Mouse (Mus musculus) G1E (cell line): ENCODE measurements around the gene Rb1. TPM values are rescaled to one million over a fixed set of nuclear protein-coding genes. Genes with fewer than 3 reads are reported as not detected.

Experiments
- ATAC-seq: 2 replicates; pipeline ENCODE4 v1.8.0; 2016; ENCODE audit warnings: mild to moderate bottlenecking; ENCODE audit not compliant: insufficient number of reproducible peaks, poor library complexity, low FRiP score, severe bottlenecking; ENCODE audit errors: extremely low read depth
- DNase-seq: peaks from one replicate; pipeline ENCODE4 v3.0.0; 2012; ENCODE audit warnings: low spot score
- H3K27me3 ChIP-seq: 2 replicates; pipeline ENCODE4 v1.6.1; 2012; ENCODE audit warnings: mild to moderate bottlenecking, low read length, inconsistent platforms; ENCODE audit not compliant: insufficient read depth
- H3K36me3 ChIP-seq: replicated peaks from 2 replicates; pipeline ENCODE3; 2012; ENCODE audit warnings: mild to moderate bottlenecking, inconsistent platforms
- H3K4me1 ChIP-seq: 2 replicates; pipeline ENCODE4 v1.6.1; 2012; ENCODE audit warnings: low read depth, low read length, inconsistent platforms, mixed read lengths; ENCODE audit not compliant: insufficient read depth
- H3K4me3 ChIP-seq: 2 replicates; pipeline ENCODE4 v1.5.1; 2012; ENCODE audit warnings: low read depth, mild to moderate bottlenecking, inconsistent platforms, low read length, moderate library complexity, mixed read lengths
- H3K9me3 ChIP-seq: replicated peaks from 2 replicates; pipeline ENCODE4 v1.6.1; 2012; ENCODE audit warnings: inconsistent platforms
- CTCF ChIP-seq: IDR thresholded peaks from 2 replicates; pipeline ENCODE4 v1.5.1; 2012; ENCODE audit warnings: low read depth, low read length, inconsistent platforms, mixed read lengths
- GATA1 ChIP-seq: IDR thresholded peaks from 2 replicates; pipeline ENCODE4 v1.6.1; 2012; ENCODE audit warnings: borderline replicate concordance, low read length, inconsistent platforms, mixed read lengths
- GATA2 ChIP-seq: IDR thresholded peaks from 2 replicates; pipeline ENCODE4 v1.6.1; 2012; ENCODE audit warnings: low read depth, low read length, inconsistent platforms, borderline replicate concordance
- POLR2AphosphoS5 ChIP-seq: IDR thresholded peaks from 2 replicates; pipeline ENCODE4 v1.6.1; 2012; ENCODE audit warnings: low read depth, low read length, inconsistent platforms; ENCODE audit not compliant: insufficient replicate concordance
- TAL1 ChIP-seq: conservative IDR thresholded peaks from 2 replicates; pipeline ENCODE4 v1.6.1; 2012; ENCODE audit warnings: low read depth, low read length, inconsistent platforms, mixed read lengths
- polyA plus RNA-seq: library from polyadenylated mRNA; stranded (reverse); fragments of >175 nt; gene quantifications from 2 replicates; pipeline ENCODE4 v1.2.3, GENCODE M21; 2012
- total RNA-seq, 2 experiments: library from RNA; stranded (forward) in 1 of 2; stranded (reverse) in 1 of 2; fragments of 200-1000 nt in 1 of 2; fragments of >200 nt in 1 of 2; fragmentation: Nextera tagmentation in 1 of 2; gene quantifications; 2 replicates each; pipeline ENCODE4 v1.2.3; 2014 to 2017

Gene Rb1
- total and polyA plus RNA-seq, 3 experiments: 11.6 to 393 (median 64.9) TPM

GRCm38 (mm10) chr14:73313864-73314263, 11.8 kb downstream of the Rb1 start:
- no peak for ATAC-seq
- Histone ChIP-seq H3K36me3 (peaks cover 55% of the 10 kb centered on the region), H3K27me3 (no peaks in the 10 kb centered on the region), H3K9me3 (no peaks in the 10 kb centered on the region), H3K4me3 (no peak overlapping the region), H3K4me1 (peaks cover 44% of the 10 kb centered on the region)
- DNase-seq: no peak
- TF ChIP-seq TAL1 (no peak), CTCF (no peak), GATA1 (no peak), POLR2AphosphoS5 (no peak), GATA2 (no peak)

DNA sequence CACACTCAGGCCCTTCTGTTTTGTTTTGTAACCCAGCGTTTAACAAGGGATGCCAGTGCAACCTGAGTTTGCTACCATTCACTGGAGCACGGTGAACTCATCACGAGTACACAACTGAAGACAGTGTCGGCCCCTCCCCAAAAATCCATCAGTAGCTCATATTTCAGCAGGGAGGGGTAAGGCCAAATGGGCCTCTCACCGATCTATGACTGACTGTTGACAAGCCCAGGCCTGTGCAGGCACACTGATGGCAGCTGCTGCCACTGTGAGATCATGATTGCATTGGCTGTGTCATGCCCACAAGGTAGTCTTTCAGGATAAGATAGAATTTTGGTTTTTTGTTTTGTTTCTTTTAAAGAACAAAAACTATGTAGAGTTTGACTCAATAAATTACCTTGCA, 12.2 kb downstream of the Rb1 start:
- no peak for TF ChIP-seq CTCF
- no peak for TF ChIP-seq GATA2
- 0 out of 2 replicates have a peak, but pooled peaks have one; percentile 13 for TF ChIP-seq TAL1
- Histone ChIP-seq H3K4me3 (peak overlapping the region; percentile 13; the same call in 1 of the 2 replicates), H3K4me1 (peaks cover 44% of the 10 kb centered on the region), H3K27me3 (no peaks in the 10 kb centered on the region), H3K36me3 (peaks cover 54% of the 10 kb centered on the region), H3K9me3 (no peaks in the 10 kb centered on the region)
- ATAC-seq (peak; percentile 74), DNase-seq (peak; percentile 32)

GRCm38 (mm10) chr14:73312909-73313308, 12.7 kb downstream of the Rb1 start:
- H3K36me3 ChIP-seq: peaks cover 58% of the 10 kb centered on the region
- DNase-seq (no peak), ATAC-seq (no peak)

GRCm38 (mm10) chr14:73307490-73307889, 18.1 kb downstream of the Rb1 start:
- ATAC-seq (no peak), DNase-seq (no peak)
- Histone ChIP-seq H3K36me3 (peaks cover 60% of the 10 kb centered on the region), H3K9me3 (no peaks in the 10 kb centered on the region), H3K4me3 (no peak overlapping the region), H3K27me3 (no peaks in the 10 kb centered on the region), H3K4me1 (peaks cover 18% of the 10 kb centered on the region; the same call in 1 of the 2 replicates)
- TF ChIP-seq GATA1 (no peak), POLR2AphosphoS5 (no peak), TAL1 (no peak), CTCF (no peak), GATA2 (no peak)

More at GRCm38 (mm10) chr14:73312909-73313308, 12.7 kb downstream of the Rb1 start:
- no peaks in the 10 kb centered on the region for H3K9me3 ChIP-seq
- no peaks in the 10 kb centered on the region for H3K27me3 ChIP-seq
- peaks cover 48% of the 10 kb centered on the region for H3K4me1 ChIP-seq
- H3K4me3 ChIP-seq: no peak overlapping the region
- TF ChIP-seq GATA1 (no peak), GATA2 (no peak), CTCF (no peak)

DNA sequence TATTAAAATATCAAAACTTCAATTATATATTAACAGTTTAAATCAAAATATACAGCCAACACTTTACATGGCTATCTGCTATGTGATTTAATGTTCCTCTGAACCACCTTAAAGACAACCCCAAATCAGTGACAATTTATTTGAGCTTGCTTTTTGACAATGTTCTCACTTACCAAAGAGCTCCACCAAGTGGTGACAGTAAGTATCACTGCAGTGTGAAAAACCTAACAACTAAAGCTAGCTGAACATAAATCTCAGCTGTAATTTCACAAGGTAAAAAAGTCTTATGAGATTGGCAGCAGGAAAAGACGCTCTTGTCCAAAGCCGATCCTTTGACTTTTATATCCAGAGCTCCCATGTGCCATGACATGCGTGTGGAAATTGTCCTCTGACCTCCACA, 22.4 kb downstream of the Rb1 start:
- Histone ChIP-seq H3K36me3 (peaks cover 45% of the 10 kb centered on the region), H3K27me3 (no peaks in the 10 kb centered on the region), H3K4me1 (peaks cover 41% of the 10 kb centered on the region), H3K9me3 (no peaks in the 10 kb centered on the region), H3K4me3 (no peak overlapping the region)
- TF ChIP-seq TAL1: no peak
- no peak for TF ChIP-seq GATA1
- TF ChIP-seq CTCF: peak; percentile 62
- no peak for TF ChIP-seq GATA2
- ATAC-seq (no peak), DNase-seq (peak; percentile 21)

GRCm38 (mm10) chr14:73301856-73302255, 23.8 kb downstream of the Rb1 start:
- ATAC-seq (no peak), DNase-seq (no peak)
- Histone ChIP-seq H3K4me1 (peaks cover 39% of the 10 kb centered on the region), H3K4me3 (no peak overlapping the region), H3K36me3 (peaks cover 40% of the 10 kb centered on the region), H3K27me3 (no peaks in the 10 kb centered on the region), H3K9me3 (no peaks in the 10 kb centered on the region)
- TF ChIP-seq GATA1: no peak
- no peak for TF ChIP-seq GATA2
- TF ChIP-seq CTCF: no peak

- no peak for TF ChIP-seq GATA1
- no peak for DNase-seq
- peak; percentile 58 for ATAC-seq
- H3K9me3 ChIP-seq: no peaks in the 10 kb centered on the region
- peaks cover 47% of the 10 kb centered on the region for H3K36me3 ChIP-seq
- peaks cover 65% of the 10 kb centered on the region for H3K4me1 ChIP-seq
- no peaks in the 10 kb centered on the region for H3K27me3 ChIP-seq
- peak overlapping the region; percentile 52; the same call in 1 of the 2 replicates for H3K4me3 ChIP-seq
Measured at GRCm38 (mm10) chr14:73295512-73295911, 30.1 kb downstream of the Rb1 start.
